Mouse (Mus musculus) CH12F3 (cell line): ENCODE measurements around the gene Dscaml1.

ENCODE experiments used
- in situ Hi-C: fragments of 300-500 bp; cut with MboI; formaldehyde crosslinking; loops from 2 replicates; pipeline ENCODE4 v1.14.3; 2020; ENCODE audit warnings: low sequenced_read_pairs

Gene Dscaml1

DNA sequence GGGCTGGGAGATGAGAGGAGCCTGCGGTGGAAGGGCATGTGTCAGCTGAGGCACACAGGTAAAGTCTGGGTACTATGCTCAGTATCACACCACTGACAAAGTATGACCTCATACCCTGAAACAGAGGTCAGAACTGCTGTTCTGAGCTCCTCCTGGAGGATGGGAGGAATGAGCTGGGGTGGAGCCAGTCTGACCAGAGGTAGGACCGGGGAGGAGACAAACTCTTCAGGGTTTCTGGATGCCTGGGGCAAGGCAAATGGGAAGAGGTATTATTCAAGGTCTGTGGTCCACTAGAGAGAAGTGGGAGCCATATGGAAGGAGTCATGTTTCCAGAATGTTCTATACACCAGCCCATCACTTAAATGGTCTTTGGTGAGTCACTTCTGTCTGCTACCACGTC lies 15.3 kb upstream of the Dscaml1 start:
- in situ Hi-C loops, result loop anchor here (5.0 to 10.0 kb wide), 2 partner anchors 114 to 341 kb away; no protein-coding TSS in a partner anchor

DNA sequence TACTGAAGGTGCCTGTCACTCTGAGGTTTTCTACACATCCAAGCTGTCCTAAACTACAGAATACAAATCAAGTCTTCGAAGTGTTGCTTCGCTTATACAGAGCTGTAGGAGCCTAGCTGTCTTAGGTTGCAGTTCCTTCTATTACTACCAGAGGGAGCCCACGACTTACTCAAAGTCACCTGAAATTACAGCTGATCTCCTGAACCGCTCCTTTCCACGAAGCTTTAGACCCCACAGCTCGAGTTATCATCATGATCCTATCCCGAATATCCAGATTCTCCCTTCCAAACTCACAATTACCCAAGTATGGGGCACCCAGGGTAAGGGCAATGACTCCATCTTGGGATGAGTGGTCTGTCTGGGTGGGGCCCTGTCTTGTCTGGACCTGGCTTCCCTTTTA lies 14.6 kb upstream of the Dscaml1 start:
- in situ Hi-C loops, result loop anchor here (5.0 to 10.0 kb wide), 2 partner anchors 113 to 340 kb away; no protein-coding TSS in a partner anchor

- in situ Hi-C loops, result loop anchor here (5.0 to 10.0 kb wide), 2 partner anchors 113 to 340 kb away; no protein-coding TSS in a partner anchor
Measured at GRCm38 (mm10) chr9:45412287-45412686, 14.1 kb upstream of the Dscaml1 start.

DNA sequence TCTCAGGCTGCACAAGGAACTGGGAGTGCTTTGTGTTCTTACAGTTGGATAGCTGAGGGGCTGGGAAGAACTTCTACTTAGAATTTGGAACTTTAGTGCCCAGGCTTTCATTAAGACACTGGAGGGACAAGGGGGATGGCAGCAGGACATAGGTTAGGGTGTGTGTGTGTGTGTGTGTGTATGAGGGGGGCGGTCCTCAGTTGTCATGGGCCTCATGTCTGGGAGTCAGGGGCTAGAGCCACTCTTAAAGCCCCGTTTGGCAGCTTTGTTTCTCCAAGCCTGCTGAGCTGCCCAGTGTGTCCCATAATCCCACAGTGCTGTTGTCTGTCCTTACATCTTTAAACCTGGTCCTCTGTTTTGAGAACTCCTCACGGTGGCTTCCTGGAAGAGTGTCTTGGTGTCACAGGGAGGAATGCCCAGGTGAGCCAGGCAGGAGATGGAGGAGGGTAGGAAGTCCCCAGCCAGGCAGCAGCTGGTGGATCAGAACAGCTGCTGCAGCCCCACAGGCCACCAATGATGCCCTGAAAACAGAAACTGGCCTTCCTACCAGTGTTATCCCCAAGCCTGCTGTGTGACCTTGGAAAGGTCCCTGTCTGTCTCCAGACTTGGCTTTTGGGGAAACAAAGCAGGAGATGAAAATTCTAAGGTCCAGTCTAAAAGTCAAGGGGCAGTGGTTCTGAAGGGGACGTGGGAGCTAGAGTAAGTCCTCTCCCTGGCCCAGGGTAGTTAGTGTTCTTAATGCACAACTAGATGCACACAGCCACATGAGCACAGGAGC lies 13.5 kb upstream of the Dscaml1 start:
- in situ Hi-C loops, result loop anchor here (5.0 to 10.0 kb wide), 2 partner anchors 112 to 339 kb away; no protein-coding TSS in a partner anchor

GRCm38 (mm10) chr9:45413478-45414140 lies 12.8 kb upstream of the Dscaml1 start:
- in situ Hi-C loops, result loop anchor here (5.0 to 10.0 kb wide), 2 partner anchors 111 to 339 kb away; no protein-coding TSS in a partner anchor

- in situ Hi-C loops, result loop anchor here (10.0 kb wide), 1 partner anchor 109 kb away; no protein-coding TSS in a partner anchor
Measured at GRCm38 (mm10) chr9:45415912-45416311, 10.5 kb upstream of the Dscaml1 start.

- in situ Hi-C loops, result loop anchor here (10.0 kb wide), 1 partner anchor 108 kb away; no protein-coding TSS in a partner anchor
Measured at GRCm38 (mm10) chr9:45417245-45417644, 9.2 kb upstream of the Dscaml1 start.

DNA sequence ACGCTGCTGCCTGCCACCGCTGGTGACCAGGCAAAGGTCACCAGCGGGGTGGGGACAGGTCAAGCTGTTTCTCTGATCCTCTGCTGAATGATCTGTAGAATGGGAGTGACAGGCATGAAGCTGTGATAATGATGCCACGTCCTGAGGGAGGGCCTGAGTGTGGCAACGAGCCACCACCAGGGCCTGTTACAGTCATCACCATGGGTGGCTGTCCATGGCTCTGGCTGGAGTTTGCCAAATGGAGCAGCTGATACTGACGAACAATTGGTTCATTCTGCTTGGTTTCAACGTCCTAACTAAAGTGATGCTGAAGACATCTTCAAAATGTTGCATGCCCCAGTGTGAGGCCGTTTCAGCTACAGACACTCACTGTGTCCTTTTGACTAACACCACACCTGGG lies 8.2 kb upstream of the Dscaml1 start:
- in situ Hi-C loops, result loop anchor here (10.0 kb wide), 1 partner anchor 107 kb away; no protein-coding TSS in a partner anchor

DNA sequence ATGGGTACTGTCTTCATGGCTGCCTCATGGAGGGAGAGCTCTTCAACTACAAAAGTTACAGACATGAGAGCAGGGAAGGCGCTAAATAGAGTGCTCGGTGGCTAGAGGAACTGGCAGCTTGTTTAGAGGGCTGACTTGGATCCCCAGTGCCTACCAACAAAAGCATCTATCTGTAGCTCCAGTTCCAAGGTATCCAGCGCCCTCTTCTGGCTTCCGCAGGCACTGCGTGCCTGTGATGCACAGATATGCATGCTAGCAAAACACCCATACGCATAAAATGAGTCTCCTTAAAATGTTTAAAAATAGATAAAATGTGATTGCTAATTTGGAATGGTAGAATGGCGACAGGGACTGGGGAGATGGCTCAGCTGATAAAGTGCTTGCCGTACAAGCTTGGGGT lies 5.2 kb upstream of the Dscaml1 start:
- in situ Hi-C loops, result no loop called here

- in situ Hi-C loops, result no loop called here
Measured at GRCm38 (mm10) chr9:45422761-45423298, 3.6 kb upstream of the Dscaml1 start.

DNA sequence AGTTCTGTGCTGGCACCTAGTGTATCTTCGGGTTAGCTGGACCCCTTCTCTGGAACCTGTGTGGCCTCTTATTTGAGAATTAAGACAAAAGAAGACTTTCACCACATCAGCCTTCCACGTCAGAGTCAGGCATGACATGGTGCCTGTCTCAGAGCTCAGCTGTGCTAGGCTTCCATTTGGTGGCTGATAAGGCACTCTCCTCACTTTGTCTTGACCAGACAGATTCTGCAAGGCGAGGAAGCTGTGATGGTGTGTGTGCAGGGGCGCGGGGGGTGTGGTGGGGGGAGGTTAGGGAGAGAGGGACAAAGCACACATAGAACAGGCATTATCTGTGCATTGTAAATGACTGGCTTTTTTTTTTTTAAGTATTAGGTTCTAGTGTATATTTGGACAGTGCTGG lies 3.0 kb downstream of the Dscaml1 start:
- in situ Hi-C loops, result no loop called here

DNA sequence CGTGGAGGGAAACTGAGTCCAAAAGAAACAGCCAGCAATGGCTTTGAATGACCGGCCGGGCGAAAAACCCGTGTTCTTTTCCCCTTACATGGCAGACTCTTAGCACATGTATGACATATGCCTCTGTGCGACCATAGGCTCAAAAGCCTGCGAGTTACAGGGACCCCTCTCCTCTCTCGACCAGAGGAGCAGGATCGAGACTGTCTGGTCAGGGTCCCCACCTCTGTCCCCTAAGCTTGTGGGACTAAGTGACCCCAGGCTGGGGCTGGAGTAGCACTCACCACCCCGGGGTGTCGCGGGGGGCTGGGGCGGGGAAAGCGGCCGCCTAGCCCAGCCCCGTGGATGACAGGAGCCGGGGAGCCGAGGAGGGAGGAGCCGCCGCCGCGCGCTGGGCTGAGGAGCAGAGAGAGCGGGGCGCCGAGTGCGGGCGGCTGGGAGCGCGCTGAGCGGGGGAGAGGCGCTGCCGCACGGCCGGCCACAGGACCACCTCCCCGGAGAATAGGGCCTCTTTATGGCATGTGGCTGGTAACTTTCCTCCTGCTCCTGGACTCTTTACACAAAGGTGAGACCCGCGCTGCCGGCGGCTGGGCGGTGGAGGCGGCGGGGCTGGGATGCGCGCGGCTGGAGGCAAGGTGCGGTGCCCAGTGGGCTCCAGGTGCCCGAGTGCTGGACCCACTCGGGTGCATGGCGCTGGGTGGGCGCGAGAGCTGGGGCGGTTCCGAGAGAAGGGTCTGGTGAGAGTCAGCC lies 3.7 kb downstream of the Dscaml1 start:
- in situ Hi-C loops, result no loop called here

DNA sequence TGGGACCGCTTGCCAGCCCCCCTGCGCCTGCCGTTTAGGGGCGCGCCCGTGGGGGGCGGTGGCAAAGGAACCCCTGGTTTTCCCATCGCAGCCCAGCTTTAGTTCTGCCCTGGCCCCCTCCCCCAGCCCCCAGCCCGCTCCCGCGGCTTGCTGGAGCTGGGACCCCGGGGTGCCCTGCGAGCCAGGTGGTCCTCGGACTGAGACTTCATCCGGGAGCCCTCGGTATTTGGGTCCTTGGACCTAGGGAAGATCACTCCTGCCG lies 4.2 kb downstream of the Dscaml1 start:
- in situ Hi-C loops, result no loop called here

DNA sequence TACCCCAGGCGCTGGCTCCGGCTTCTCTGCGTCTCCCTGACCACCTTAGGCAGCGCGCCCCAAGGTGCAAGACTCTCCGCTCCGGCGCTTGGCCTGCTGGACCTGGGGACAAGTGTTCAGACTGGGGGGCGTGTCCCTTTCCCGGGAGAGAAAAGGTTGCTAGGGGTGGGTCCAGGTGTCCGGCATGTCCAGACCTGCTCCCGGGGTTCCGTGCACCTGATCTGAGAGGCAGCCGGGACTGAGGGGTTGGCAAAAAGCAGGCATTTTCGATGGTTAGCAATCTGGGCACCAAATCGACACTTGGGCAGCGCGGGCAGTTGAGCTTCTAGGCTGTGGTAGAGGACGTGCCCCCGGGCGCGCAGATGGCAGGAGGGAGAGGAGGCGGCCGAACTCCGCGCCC lies 4.7 kb downstream of the Dscaml1 start:
- in situ Hi-C loops, result no loop called here

DNA sequence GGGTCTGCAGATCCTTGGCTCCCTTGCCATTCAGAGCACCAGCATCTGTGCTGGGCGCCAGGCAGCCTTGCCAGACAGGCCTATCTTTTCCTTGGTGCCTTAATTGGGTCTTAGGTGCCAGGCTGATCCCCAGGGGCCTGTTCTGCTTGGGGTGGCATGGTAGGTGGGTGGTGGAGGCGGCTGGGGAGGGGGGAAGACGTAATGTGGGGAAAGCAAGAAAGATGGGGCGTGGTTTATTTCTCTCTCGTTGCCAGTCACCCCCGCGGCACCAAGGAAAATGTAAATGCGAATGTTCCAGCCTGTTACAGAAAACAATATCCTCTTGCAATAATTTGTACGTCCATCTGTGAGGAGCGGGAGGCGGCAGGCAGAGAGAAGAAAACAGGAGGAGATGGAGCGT lies 6.2 kb downstream of the Dscaml1 start:
- in situ Hi-C loops, result no loop called here

- in situ Hi-C loops, result no loop called here
Measured at GRCm38 (mm10) chr9:45433119-45433518, 6.7 kb downstream of the Dscaml1 start.

- in situ Hi-C loops, result no loop called here
Measured at GRCm38 (mm10) chr9:45434171-45434570, 7.7 kb downstream of the Dscaml1 start.

DNA sequence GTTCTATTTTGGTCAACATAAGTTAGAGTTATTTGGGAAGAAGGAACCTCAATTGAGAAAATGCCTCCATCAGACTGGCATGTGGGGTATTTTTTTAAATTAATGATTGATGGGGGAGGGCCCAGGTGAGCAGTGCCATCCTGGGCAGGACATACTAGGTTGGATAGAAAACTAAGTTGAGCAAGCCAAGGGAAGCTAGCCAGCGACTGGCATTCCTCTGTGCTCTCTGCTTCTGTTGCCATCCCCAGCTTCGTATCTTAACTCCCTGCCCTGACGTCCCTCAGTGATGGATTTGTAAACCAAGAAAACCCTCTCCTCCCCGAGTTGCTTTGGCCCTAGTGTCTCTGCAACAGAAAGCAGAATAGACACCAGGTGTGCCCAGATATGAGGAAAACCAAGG lies 12.6 kb downstream of the Dscaml1 start:
- in situ Hi-C loops, result no loop called here

GRCm38 (mm10) chr9:45440083-45440784 lies 13.8 kb downstream of the Dscaml1 start:
- in situ Hi-C loops, result no loop called here

GRCm38 (mm10) chr9:45444251-45444798 lies 17.9 kb downstream of the Dscaml1 start:
- in situ Hi-C loops, result no loop called here
